Mouse (Mus musculus): ENCODE data around the gene Steap1. TPM values are rescaled to one million over a fixed set of nuclear protein-coding genes. Genes with fewer than 3 reads are reported as not detected.

Steap1 gene
- polyA plus RNA-seq, 1 experiment = 16.6 TPM

DNA sequence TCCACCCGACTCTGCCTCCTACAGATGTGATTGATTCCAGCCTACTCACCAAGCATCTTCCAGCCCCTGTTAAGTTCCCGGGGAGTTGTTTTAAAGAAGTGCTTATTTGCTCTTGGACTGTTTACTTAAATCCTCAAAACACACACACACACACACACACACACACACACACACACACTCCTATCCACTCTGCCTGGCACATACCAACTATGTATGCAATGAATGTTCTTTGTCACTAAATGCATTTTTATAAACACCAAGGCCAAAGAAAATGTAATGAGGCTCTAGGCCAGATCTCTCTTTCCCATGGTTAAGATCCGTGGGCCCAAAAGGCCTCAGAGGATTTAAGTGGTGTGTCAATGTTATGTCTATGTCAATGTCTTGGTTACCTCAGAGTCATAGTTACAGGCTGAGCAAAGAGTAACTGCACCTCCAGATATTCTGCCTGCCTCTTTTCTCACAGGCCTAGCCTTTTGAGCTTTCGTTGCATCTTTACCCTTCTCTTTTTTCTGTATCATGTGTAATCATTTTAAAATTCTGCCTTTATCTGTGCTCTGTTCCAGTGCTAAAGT lies 56.9 kb downstream of the Steap1 start:
- Histone ChIP-seq H3K4me3 (ENCODE audit: low read depth, low read length) (no peak overlapping the region), H3K9me3 (replicated peaks; ENCODE audit: control insufficient read depth, insufficient read depth, low read length, poor library complexity, severe bottlenecking) (peaks cover 4% of the 10 kb centered on the region; the same call in 1 of the 2 replicates), H3K27ac (ENCODE audit: insufficient read depth, low read length) (no peak overlapping the region), H3K4me1 (ENCODE audit: control insufficient read depth, insufficient read depth, low read length) (peaks cover 3% of the 10 kb centered on the region), H3K36me3 (ENCODE audit: control insufficient read depth, insufficient read depth, low read length, poor library complexity, severe bottlenecking) (no peaks in the 10 kb centered on the region), H3K27me3 (ENCODE audit: control insufficient read depth, insufficient read depth, low read length, poor library complexity, severe bottlenecking) (no peaks in the 10 kb centered on the region), H3K9ac (ENCODE audit: low read depth, poor library complexity, severe bottlenecking) (no peak overlapping the region; the same call in 1 of the 2 replicates)
- no peak for TF ChIP-seq CTCF (IDR thresholded peaks at IDR 0.05; ENCODE audit: low read depth, low read length)
- no peak for TF ChIP-seq POLR2A (IDR thresholded peaks at IDR 0.05; ENCODE audit: insufficient read depth, low read length)
- TF ChIP-seq EP300 (IDR thresholded peaks at IDR 0.05; ENCODE audit: insufficient read depth, low read depth, low read length) = no peak

GRCm38 (mm10) chr5:5688945-5689540 lies 60.1 kb downstream of the Steap1 start:
- H3K4me1 ChIP-seq (ENCODE audit: control insufficient read depth, insufficient read depth, low read length) = peaks cover 2% of the 10 kb centered on the region
- no peak overlapping the region for H3K4me3 ChIP-seq (ENCODE audit: low read depth, low read length)
- no peaks in the 10 kb centered on the region for H3K9me3 ChIP-seq (replicated peaks; ENCODE audit: control insufficient read depth, insufficient read depth, low read length, poor library complexity, severe bottlenecking)
- no peak overlapping the region for H3K9ac ChIP-seq (ENCODE audit: low read depth, poor library complexity, severe bottlenecking)
- H3K27me3 ChIP-seq (ENCODE audit: control insufficient read depth, insufficient read depth, low read length, poor library complexity, severe bottlenecking) = no peaks in the 10 kb centered on the region
- no peaks in the 10 kb centered on the region for H3K36me3 ChIP-seq (ENCODE audit: control insufficient read depth, insufficient read depth, low read length, poor library complexity, severe bottlenecking)
- H3K27ac ChIP-seq (ENCODE audit: insufficient read depth, low read length) = no peak overlapping the region
- no peak for TF ChIP-seq EP300 (IDR thresholded peaks at IDR 0.05; ENCODE audit: insufficient read depth, low read depth, low read length)
- TF ChIP-seq POLR2A (IDR thresholded peaks at IDR 0.05; ENCODE audit: insufficient read depth, low read length) = no peak
- no peak for TF ChIP-seq CTCF (IDR thresholded peaks at IDR 0.05; ENCODE audit: low read depth, low read length)

DNA sequence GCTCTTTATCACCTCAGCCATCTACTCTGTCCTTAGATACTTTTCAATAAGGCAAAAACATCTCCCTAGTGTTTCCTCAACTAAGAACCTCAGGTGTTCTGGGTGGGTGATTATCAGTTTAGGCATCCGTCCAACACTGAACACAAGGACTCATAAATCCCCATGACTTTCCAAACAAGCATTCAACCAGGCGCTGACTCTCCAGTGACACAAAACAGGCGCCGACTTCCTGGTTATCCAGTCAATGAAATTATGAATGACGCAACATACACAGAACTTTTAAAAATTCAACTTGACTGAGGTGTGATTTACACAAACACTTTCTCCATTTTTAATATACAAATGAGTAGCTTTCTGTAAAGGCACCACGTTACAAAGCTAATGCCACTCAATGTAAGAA lies 60.9 kb downstream of the Steap1 start:
- Histone ChIP-seq H3K27me3 (ENCODE audit: control insufficient read depth, insufficient read depth, low read length, poor library complexity, severe bottlenecking) (no peaks in the 10 kb centered on the region), H3K4me3 (ENCODE audit: low read depth, low read length) (no peak overlapping the region)

DNA sequence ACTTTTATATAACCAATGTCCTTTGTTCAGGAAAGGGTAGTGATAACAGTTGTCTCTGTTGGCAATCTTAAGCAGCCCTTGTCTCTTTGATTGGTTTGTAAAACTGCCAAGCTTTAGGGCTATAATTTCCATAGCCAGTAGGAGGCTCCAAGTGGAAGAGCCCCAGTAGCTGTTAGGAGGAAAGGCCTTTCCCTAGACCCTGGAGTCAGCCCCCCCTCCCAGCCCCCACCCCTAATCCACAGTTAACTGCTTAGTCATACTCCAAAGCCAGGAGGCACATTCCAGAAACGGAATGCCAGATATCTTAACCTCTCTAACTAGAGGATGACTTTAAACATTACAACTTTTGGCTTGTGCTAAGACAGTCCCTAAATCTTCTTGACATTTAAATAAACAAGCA lies 62.2 kb downstream of the Steap1 start:
- H3K4me3 ChIP-seq (ENCODE audit: low read depth, low read length) = no peak overlapping the region

More for the DNA sequence above, 60.9 kb downstream of the Steap1 start:
- Histone ChIP-seq H3K4me1 (ENCODE audit: control insufficient read depth, insufficient read depth, low read length) (peaks cover 2% of the 10 kb centered on the region), H3K9ac (ENCODE audit: low read depth, poor library complexity, severe bottlenecking) (0 out of 2 replicates have a peak overlapping the region, but pooled peaks have one; percentile 40), H3K27ac (ENCODE audit: insufficient read depth, low read length) (peak overlapping the region; percentile 82), H3K9me3 (replicated peaks; ENCODE audit: control insufficient read depth, insufficient read depth, low read length, poor library complexity, severe bottlenecking) (no peaks in the 10 kb centered on the region), H3K36me3 (ENCODE audit: control insufficient read depth, insufficient read depth, low read length, poor library complexity, severe bottlenecking) (no peaks in the 10 kb centered on the region)
- TF ChIP-seq EP300 (IDR thresholded peaks at IDR 0.05; ENCODE audit: insufficient read depth, low read depth, low read length) (no peak), POLR2A (IDR thresholded peaks at IDR 0.05; ENCODE audit: insufficient read depth, low read length) (no peak), CTCF (IDR thresholded peaks at IDR 0.05; ENCODE audit: low read depth, low read length) (no peak)

More for the DNA sequence above, 62.2 kb downstream of the Steap1 start:
- Histone ChIP-seq H3K9ac (ENCODE audit: low read depth, poor library complexity, severe bottlenecking) (peak overlapping the region; percentile 40; the same call in 1 of the 2 replicates), H3K9me3 (replicated peaks; ENCODE audit: control insufficient read depth, insufficient read depth, low read length, poor library complexity, severe bottlenecking) (no peaks in the 10 kb centered on the region), H3K36me3 (ENCODE audit: control insufficient read depth, insufficient read depth, low read length, poor library complexity, severe bottlenecking) (peaks cover 5% of the 10 kb centered on the region), H3K27me3 (ENCODE audit: control insufficient read depth, insufficient read depth, low read length, poor library complexity, severe bottlenecking) (no peaks in the 10 kb centered on the region), H3K4me1 (ENCODE audit: control insufficient read depth, insufficient read depth, low read length) (peaks cover 2% of the 10 kb centered on the region), H3K27ac (ENCODE audit: insufficient read depth, low read length) (peak overlapping the region; percentile 57; the same call in 1 of the 2 replicates)
- TF ChIP-seq EP300 (IDR thresholded peaks at IDR 0.05; ENCODE audit: insufficient read depth, low read depth, low read length) = peak; percentile 80; the same call in 1 of the 2 replicates
- TF ChIP-seq POLR2A (IDR thresholded peaks at IDR 0.05; ENCODE audit: insufficient read depth, low read length) = no peak

Other genes with a start within 250 kb of the Steap1 start
- 39.2 and 41.0 TPM in 2 replicates for gene Cldn12, start 234.4 kb downstream of the Steap1 start, polyA plus RNA-seq (2011; ENCODE audit: insufficient read depth, insufficient read length, low read depth, missing spikeins)
- 91.3 and 95.1 TPM in 2 replicates for gene Gtpbp10, start 189.8 kb downstream of the Steap1 start, polyA plus RNA-seq (2011; ENCODE audit: insufficient read depth, insufficient read length, low read depth, missing spikeins)
- not detected in 2 replicates for gene Gm8773, start 175.5 kb downstream of the Steap1 start, polyA plus RNA-seq (2011; ENCODE audit: insufficient read depth, insufficient read length, low read depth, missing spikeins)
- 5.0 and 5.1 TPM in 2 replicates for gene Cfap69, start 85.1 kb downstream of the Steap1 start, polyA plus RNA-seq (2011; ENCODE audit: insufficient read depth, insufficient read length, low read depth, missing spikeins)
- 33.2 and 33.7 TPM in 2 replicates for gene Steap2, start 54.7 kb downstream of the Steap1 start, polyA plus RNA-seq (2011; ENCODE audit: insufficient read depth, insufficient read length, low read depth, missing spikeins)